Mouse (Mus musculus) macrophage (primary cell): ENCODE measurements around the gene Manf. TPM values are rescaled to one million over a fixed set of nuclear protein-coding genes. Genes with fewer than 3 reads are reported as not detected.

Experiments
- H3K27ac ChIP-seq: fragments of 350-480 bp; formaldehyde crosslinking; 2 replicates; pipeline ENCODE4 v1.9.0; 2021
- H3K36me3 ChIP-seq: fragments of 350-480 bp; formaldehyde crosslinking; 2 replicates; pipeline ENCODE4 v1.9.0; 2021; ENCODE audit errors: inconsistent target
- H3K4me3 ChIP-seq: fragments of 350-480 bp; formaldehyde crosslinking; 2 replicates; pipeline ENCODE4 v1.9.0; 2021; ENCODE audit errors: inconsistent target
- H3K79me2 ChIP-seq: fragments of 350-480 bp; formaldehyde crosslinking; 2 replicates; pipeline ENCODE4 v1.9.0; 2021; ENCODE audit errors: inconsistent target
- WGBS: methylation state at CpG from one replicate; pipeline ENCODE4 v1.1.7; 2026; ENCODE audit warnings: inconsistent platforms; ENCODE audit not compliant: missing documents; 5-methylcytosine and 5-hydroxymethylcytosine counted together
- polyA plus RNA-seq: library from polyadenylated mRNA; stranded (reverse); fragments of 250-400 nt; gene quantifications from 3 replicates; pipeline ENCODE4 v1.2.4, GENCODE M21; 2018; ENCODE audit warnings: inconsistent platforms

Manf gene
- polyA plus RNA-seq, 1 experiment from 2014 or later: 195 TPM

- 78% methylated on average over 8 of the region's 8 CpGs for WGBS
- Histone ChIP-seq H3K4me3 (peak overlapping the region; percentile 81), H3K79me2 (peaks cover 31% of the 10 kb centered on the region), H3K27ac (peak overlapping the region; percentile 77), H3K36me3 (peaks cover 16% of the 10 kb centered on the region; the same call in 1 of the 2 replicates)
These were observed 1.1 kb downstream of the Manf start for GRCm38 (mm10) chr9:106890496-106891240.

GRCm38 (mm10) chr9:106889321-106889720, 2.5 kb downstream of the Manf start:
- Histone ChIP-seq H3K4me3 (no peak overlapping the region), H3K79me2 (peaks cover 45% of the 10 kb centered on the region), H3K36me3 (peaks cover 19% of the 10 kb centered on the region; the same call in 1 of the 2 replicates), H3K27ac (no peak overlapping the region)
- 83% methylated on average over 9 of the region's 9 CpGs for WGBS

GRCm38 (mm10) chr9:106888346-106888745, 3.4 kb downstream of the Manf start:
- no peak overlapping the region for H3K4me3 ChIP-seq
- peaks cover 22% of the 10 kb centered on the region; the same call in 1 of the 2 replicates for H3K36me3 ChIP-seq
- peaks cover 46% of the 10 kb centered on the region for H3K79me2 ChIP-seq
- no peak overlapping the region for H3K27ac ChIP-seq
- WGBS: 95% methylated on average over 3 of the region's 3 CpGs

- Histone ChIP-seq H3K27ac (no peak within 1 kb of the TSS), H3K4me3 (peak within 1 kb of the TSS; percentile 10; the same call in 1 of the 2 replicates), H3K36me3 (peaks cover 25% of the 10 kb centered on the region; the same call in 1 of the 2 replicates), H3K79me2 (peaks cover 46% of the 10 kb centered on the region)
- 3% methylated on average over 80 of the region's 101 CpGs for WGBS
These were observed 4.7 kb downstream of the Manf start, which contains the start of gene Rbm15b for GRCm38 (mm10) chr9:106886828-106887702. Rbm15b (minus strand) TSS chr9:106887428.

- Histone ChIP-seq H3K36me3 (peaks cover 25% of the 10 kb centered on the region; the same call in 1 of the 2 replicates), H3K27ac (no peak overlapping the region), H3K4me3 (no peak overlapping the region), H3K79me2 (peaks cover 41% of the 10 kb centered on the region)
- 5% methylated on average over 89 of the region's 107 CpGs for WGBS
These were observed 5.7 kb downstream of the Manf start for GRCm38 (mm10) chr9:106885901-106886731.

- 85% methylated on average over 43 of the region's 44 CpGs for WGBS
- no peak overlapping the region for H3K27ac ChIP-seq
- H3K79me2 ChIP-seq: peaks cover 33% of the 10 kb centered on the region
- H3K4me3 ChIP-seq: no peak overlapping the region
- H3K36me3 ChIP-seq: peaks cover 22% of the 10 kb centered on the region; the same call in 1 of the 2 replicates
These were observed 6.5 kb downstream of the Manf start for GRCm38 (mm10) chr9:106884996-106885900.

GRCm38 (mm10) chr9:106884306-106884705, 7.5 kb downstream of the Manf start:
- Histone ChIP-seq H3K79me2 (peaks cover 23% of the 10 kb centered on the region), H3K27ac (no peak overlapping the region), H3K4me3 (no peak overlapping the region), H3K36me3 (0 out of 2 replicates have a peak, but pooled peaks cover 14% of the 10 kb centered on the region)
- 91% methylated on average over 16 of the region's 16 CpGs for WGBS

- 90% methylated on average over 3 of the region's 3 CpGs for WGBS
- 0 out of 2 replicates have a peak, but pooled peaks cover 8% of the 10 kb centered on the region for H3K36me3 ChIP-seq
- no peak overlapping the region for H3K4me3 ChIP-seq
These were observed 8.7 kb downstream of the Manf start for GRCm38 (mm10) chr9:106883085-106883484.

GRCm38 (mm10) chr9:106882176-106882575, 9.6 kb downstream of the Manf start:
- Histone ChIP-seq H3K27ac (no peak overlapping the region), H3K79me2 (peaks cover 16% of the 10 kb centered on the region; the same call in 1 of the 2 replicates), H3K4me3 (no peak overlapping the region), H3K36me3 (0 out of 2 replicates have a peak, but pooled peaks cover 8% of the 10 kb centered on the region)
- WGBS: 36% methylated on average over 4 of the region's 4 CpGs

More at GRCm38 (mm10) chr9:106883085-106883484, 8.7 kb downstream of the Manf start:
- H3K27ac ChIP-seq: no peak overlapping the region
- H3K79me2 ChIP-seq: peaks cover 16% of the 10 kb centered on the region; the same call in 1 of the 2 replicates

- WGBS: 87% methylated on average over 4 of the region's 4 CpGs
- H3K27ac ChIP-seq: no peak overlapping the region
These were observed 10.6 kb downstream of the Manf start for GRCm38 (mm10) chr9:106881071-106881755.

GRCm38 (mm10) chr9:106879471-106879870, 12.3 kb downstream of the Manf start:
- WGBS: 86% methylated on average over 4 of the region's 4 CpGs
- peaks cover 3% of the 10 kb centered on the region; the same call in 1 of the 2 replicates for H3K79me2 ChIP-seq
- H3K4me3 ChIP-seq: no peak overlapping the region
- H3K36me3 ChIP-seq: peaks cover 12% of the 10 kb centered on the region; the same call in 1 of the 2 replicates
- H3K27ac ChIP-seq: no peak overlapping the region

More at GRCm38 (mm10) chr9:106881071-106881755, 10.6 kb downstream of the Manf start:
- H3K4me3 ChIP-seq: no peak overlapping the region
- peaks cover 13% of the 10 kb centered on the region; the same call in 1 of the 2 replicates for H3K36me3 ChIP-seq
- peaks cover 16% of the 10 kb centered on the region; the same call in 1 of the 2 replicates for H3K79me2 ChIP-seq

- H3K4me3 ChIP-seq: no peak overlapping the region
- H3K27ac ChIP-seq: no peak overlapping the region
- peaks cover 7% of the 10 kb centered on the region; the same call in 1 of the 2 replicates for H3K36me3 ChIP-seq
- H3K79me2 ChIP-seq: no peaks in the 10 kb centered on the region
- WGBS: 90% methylated on average over 3 of the region's 3 CpGs
These were observed 15.1 kb downstream of the Manf start for GRCm38 (mm10) chr9:106876666-106877065.
